Mouse (Mus musculus) brain, embryonic 14.5 days (tissue): Measurements from ENCODE around the gene Ugt1a6a.

Experiments used
- CTCF ChIP-seq: fragments of 200-500 bp; IDR thresholded peaks from 2 replicates; pipeline ENCODE4 v1.5.1; 2012; ENCODE audit warnings: inconsistent platforms, mild to moderate bottlenecking, moderate library complexity, borderline replicate concordance; ENCODE audit not compliant: insufficient read depth, insufficient read length; ENCODE audit errors: extremely low read depth
- POLR2A ChIP-seq: fragments of 200-500 bp; IDR thresholded peaks from 2 replicates; pipeline ENCODE4 v1.6.1; 2012; ENCODE audit warnings: mild to moderate bottlenecking, inconsistent platforms, borderline replicate concordance; ENCODE audit not compliant: poor library complexity, insufficient read depth, insufficient read length, severe bottlenecking; ENCODE audit errors: extremely low read depth

DNA sequence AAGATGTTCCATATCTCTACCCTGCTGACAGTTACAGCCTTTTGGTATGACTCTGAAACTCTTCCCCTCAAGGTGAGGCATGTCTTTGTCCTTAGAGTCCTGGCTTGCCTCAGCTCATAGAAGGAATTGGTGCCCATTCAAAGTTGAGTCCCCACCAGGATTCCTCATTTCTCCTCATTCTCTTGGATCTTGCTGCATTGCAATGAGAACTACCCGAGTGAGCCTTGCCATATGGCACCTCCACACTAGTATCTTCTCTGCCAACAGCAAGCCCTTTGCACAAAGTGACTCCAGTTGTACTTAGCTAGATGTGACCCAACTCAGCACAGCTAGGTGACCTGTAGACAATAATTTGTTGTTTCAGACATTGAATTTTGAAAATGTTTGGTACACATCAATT, 89.0 kb downstream of the Ugt1a6a start:
- TF ChIP-seq CTCF (no peak), POLR2A (no peak)
